Mouse (Mus musculus) forebrain, embryonic 13.5 days (tissue): ENCODE results near the gene Arhgef10l. TPM values are rescaled to one million over a fixed set of nuclear protein-coding genes. Genes with fewer than 3 reads are reported as not detected.

Source experiments
- ATAC-seq: fragments of 200-750 bp; cut with Nextera tagmentation; 2 replicates; pipeline ENCODE4 v1.8.0; 2017
- H3K27ac ChIP-seq: fragments of 300-500 bp; sonication (generic); 2 replicates; pipeline ENCODE4 v1.5.1; 2015; ENCODE audit warnings: inconsistent platforms, mild to moderate bottlenecking, moderate library complexity
- H3K27me3 ChIP-seq: fragments of 300-500 bp; sonication (generic); 2 replicates; pipeline ENCODE4 v1.6.1; 2015; ENCODE audit warnings: mild to moderate bottlenecking, inconsistent platforms
- H3K36me3 ChIP-seq: fragments of 300-500 bp; sonication (generic); 2 replicates; pipeline ENCODE4 v1.6.1; 2015; ENCODE audit warnings: mild to moderate bottlenecking, inconsistent platforms; ENCODE audit not compliant: poor library complexity, severe bottlenecking
- H3K4me1 ChIP-seq: fragments of 300-500 bp; sonication (generic); 2 replicates; pipeline ENCODE4 v1.6.1; 2015; ENCODE audit warnings: inconsistent platforms
- H3K4me2 ChIP-seq: fragments of 300-500 bp; sonication (generic); 2 replicates; pipeline ENCODE4 v1.6.1; 2015; ENCODE audit warnings: inconsistent platforms, mild to moderate bottlenecking, moderate library complexity
- H3K4me3 ChIP-seq: fragments of 300-500 bp; sonication (generic); 2 replicates; pipeline ENCODE4 v1.5.1; 2015; ENCODE audit warnings: mild to moderate bottlenecking, inconsistent platforms
- H3K9ac ChIP-seq: fragments of 300-500 bp; sonication (generic); 2 replicates; pipeline ENCODE4 v1.6.1; 2015; ENCODE audit warnings: mild to moderate bottlenecking, inconsistent platforms
- H3K9me3 ChIP-seq: fragments of 300-500 bp; sonication (generic); replicated peaks from 2 replicates; pipeline ENCODE4 v1.6.1; 2016; ENCODE audit warnings: inconsistent platforms
- WGBS: fragments of 180-500 bp; shearing (Covaris S2); methylation state at CpG from one replicate; pipeline ENCODE4 v1.1.7; 2015; 5-methylcytosine and 5-hydroxymethylcytosine counted together
- polyA plus RNA-seq: library from polyadenylated mRNA; unstranded; fragments of >200 nt; fragmentation: Nextera tagmentation; extraction: Ambion mirVana; gene quantifications from 2 replicates; pipeline ENCODE4 v1.2.1, GENCODE M21; 2015

Gene Arhgef10l
- 20.2 and 22.0 TPM in 2 replicates for polyA plus RNA-seq

DNA sequence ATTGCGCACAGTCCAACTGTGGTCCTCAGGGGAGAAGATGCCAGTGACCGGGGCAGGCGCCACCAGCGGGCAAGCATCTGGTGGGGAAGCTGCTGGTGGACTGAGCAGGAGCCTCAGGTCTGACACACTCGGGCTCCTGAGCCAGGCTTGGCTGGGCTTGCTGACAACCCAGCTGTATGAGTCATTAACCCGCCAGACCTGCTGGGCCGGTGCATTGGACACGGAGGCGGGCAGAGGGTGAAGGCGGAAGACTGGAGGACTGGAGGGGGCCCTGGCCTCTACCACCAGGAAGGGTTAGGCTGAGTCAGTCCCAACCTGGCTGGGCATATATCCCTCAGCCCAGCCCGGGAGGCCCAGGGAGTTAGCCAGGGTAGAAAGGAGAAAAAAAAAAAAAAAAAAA, at the start of gene Arhgef10l:
Gene Arhgef10l, minus strand, starts transcription at position 253 of the 400 bp plus-strand sequence.
- H3K36me3 ChIP-seq: no peaks in the 10 kb centered on the region
- no peaks in the 10 kb centered on the region; the same call in 1 of the 2 replicates for H3K27me3 ChIP-seq
- H3K9ac ChIP-seq: no peak within 1 kb of the TSS
- peaks cover 17% of the 10 kb centered on the region for H3K4me1 ChIP-seq
- H3K9me3 ChIP-seq: no peaks in the 10 kb centered on the region
- no peak within 1 kb of the TSS for H3K27ac ChIP-seq
- no peak for ATAC-seq
- WGBS: 81% methylated on average over 11 of the region's 11 CpGs
- H3K4me2 ChIP-seq: no peak within 1 kb of the TSS
- H3K4me3 ChIP-seq: no peak within 1 kb of the TSS

DNA sequence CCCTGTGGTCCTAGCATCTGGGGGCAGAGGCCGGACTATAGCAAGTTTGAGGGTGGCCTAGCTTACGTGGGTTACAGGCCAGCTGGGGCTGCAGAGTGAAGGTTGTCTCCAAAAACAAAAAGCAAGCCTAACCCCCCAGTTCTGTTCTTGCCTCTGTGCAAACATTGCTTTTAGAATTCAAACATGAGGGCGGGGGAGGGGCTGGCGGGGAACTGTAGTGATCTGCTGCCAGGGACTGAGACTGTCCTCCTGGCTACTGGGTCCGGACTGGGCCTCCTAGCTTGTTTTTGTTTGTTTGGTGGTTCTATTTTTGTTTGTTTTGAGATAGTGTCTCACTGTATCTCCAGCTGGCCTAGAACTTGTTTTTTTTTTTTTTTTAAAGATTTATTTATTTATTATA, 48.8 kb upstream of the Arhgef10l start:
- Histone ChIP-seq H3K9ac (no peak overlapping the region), H3K4me1 (peaks cover 20% of the 10 kb centered on the region), H3K27me3 (no peaks in the 10 kb centered on the region), H3K36me3 (peaks cover 99% of the 10 kb centered on the region), H3K4me2 (no peak overlapping the region), H3K9me3 (no peaks in the 10 kb centered on the region), H3K27ac (peak overlapping the region; percentile 64; the same call in 1 of the 2 replicates), H3K4me3 (no peak overlapping the region)
- WGBS: 86% methylated on average over 5 of the region's 5 CpGs
- no peak for ATAC-seq

DNA sequence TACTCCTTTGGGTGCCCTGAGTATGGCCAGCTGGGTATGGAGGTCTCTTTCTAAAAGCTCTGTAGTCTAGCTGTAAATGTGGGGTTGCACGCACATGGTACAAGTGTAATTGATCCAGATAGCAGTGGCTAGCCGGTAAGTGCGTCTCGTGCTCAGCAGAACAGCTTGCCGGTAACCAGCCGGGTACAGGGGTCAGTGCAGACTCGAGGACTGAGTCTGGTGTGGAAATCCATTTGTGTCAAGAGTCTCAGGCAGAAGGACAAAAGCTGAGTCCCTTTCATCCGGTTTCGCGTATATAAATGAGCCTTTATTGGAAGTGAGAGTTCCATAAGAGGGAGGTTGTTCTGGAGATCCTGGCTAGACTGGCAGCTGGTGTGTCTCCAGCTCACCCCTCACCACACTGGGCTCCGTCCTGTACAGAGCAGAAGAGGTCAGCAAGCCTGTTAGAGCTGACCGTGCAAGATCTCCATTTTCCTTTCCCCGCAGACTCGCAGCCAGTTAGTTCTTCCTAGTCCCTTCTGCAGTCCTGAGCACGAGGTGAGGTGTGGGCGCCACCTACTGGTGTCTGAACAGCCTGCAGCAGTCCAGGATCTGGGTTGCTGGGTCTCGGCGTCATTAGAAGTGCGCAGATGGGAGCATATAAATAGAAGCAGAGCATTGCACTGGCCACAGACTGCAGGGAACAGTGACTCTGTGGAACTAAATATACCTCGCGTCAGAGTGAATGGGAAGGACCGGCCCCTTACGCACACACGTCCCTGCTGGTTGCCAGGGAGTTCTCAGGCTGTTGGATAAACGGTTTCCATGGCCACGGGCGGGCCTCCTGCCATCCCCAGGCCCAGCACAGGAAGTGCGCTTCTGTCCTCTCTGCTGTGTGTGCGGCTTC, 47.9 kb upstream of the Arhgef10l start:
- peaks cover 99% of the 10 kb centered on the region for H3K36me3 ChIP-seq
- H3K4me3 ChIP-seq: no peak overlapping the region
- no peak overlapping the region for H3K4me2 ChIP-seq
- H3K27me3 ChIP-seq: no peaks in the 10 kb centered on the region
- ATAC-seq: peak; percentile 85
- 41% methylated on average over 29 of the region's 29 CpGs for WGBS
- H3K4me1 ChIP-seq: peaks cover 21% of the 10 kb centered on the region
- no peaks in the 10 kb centered on the region for H3K9me3 ChIP-seq
- peak overlapping the region; percentile 64 for H3K27ac ChIP-seq
- H3K9ac ChIP-seq: peak overlapping the region; percentile 22; the same call in 1 of the 2 replicates

DNA sequence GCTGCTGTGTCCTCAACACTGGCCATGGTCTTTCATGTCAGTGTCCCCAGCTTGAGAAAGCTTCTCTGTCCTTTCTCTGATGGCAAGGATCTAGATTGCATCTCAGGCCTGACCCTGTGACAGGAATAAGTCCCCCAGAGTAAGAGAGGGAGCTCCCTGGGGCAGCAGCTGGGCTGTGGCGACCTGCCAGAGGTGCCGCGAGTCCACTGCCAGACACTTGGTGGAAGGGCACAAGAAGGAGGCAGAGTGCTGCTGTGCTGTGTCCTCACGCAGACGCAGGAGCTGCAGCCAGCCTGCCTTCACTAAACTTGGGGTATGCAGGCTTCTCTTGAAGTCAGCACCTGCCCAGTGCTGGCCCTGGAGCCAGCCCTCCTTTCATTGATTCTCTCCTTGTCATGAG, 45.5 kb upstream of the Arhgef10l start:
- Histone ChIP-seq H3K9ac (no peak overlapping the region), H3K4me1 (peaks cover 42% of the 10 kb centered on the region), H3K4me3 (no peak overlapping the region), H3K4me2 (no peak overlapping the region), H3K9me3 (no peaks in the 10 kb centered on the region), H3K27me3 (no peaks in the 10 kb centered on the region), H3K36me3 (peaks cover 99% of the 10 kb centered on the region), H3K27ac (no peak overlapping the region)
- 81% methylated on average over 5 of the region's 5 CpGs for WGBS
- no peak for ATAC-seq

DNA sequence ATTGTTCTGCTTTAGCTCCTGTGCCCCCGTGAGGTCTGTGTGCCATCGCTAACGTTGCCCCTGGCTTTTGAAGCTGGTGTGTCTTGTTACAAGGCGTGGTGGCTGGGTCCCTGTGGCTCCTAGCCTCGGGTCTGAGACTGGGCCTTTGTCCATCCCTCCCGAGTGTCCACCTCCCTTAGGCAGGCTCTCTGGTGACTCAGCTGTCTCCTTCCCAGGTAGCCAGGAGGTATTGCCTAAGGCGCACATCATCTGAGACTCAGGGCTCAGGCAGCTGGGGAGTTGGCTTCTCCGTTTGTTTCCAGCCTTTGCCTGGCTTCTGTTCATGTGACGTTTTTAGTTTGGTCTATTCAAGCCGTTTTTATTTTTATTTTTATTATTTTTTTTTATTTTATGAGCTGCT, 45.0 kb upstream of the Arhgef10l start:
- 79% methylated on average over 10 of the region's 10 CpGs for WGBS

DNA sequence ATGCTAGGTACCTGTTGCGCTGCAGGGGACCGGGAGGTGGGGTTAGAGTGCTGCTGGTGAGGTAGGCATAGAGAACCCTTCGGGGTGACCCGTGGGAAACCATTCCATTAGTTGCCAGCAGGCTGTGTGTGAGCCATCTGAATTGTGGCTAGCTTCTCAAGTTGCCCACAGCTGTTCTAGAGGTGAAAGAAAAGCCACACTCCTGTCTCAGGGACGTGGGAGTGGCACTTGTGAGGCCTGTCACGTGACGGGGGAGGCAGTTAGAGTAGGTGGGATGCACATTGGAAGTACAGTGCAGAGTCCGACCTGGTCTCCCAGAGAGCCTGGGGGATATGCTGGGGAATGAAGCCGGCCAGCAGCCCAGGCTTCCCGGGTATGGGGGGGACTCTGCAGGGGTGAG, 43.8 kb upstream of the Arhgef10l start:
- Histone ChIP-seq H3K4me1 (peaks cover 56% of the 10 kb centered on the region), H3K36me3 (peaks cover 98% of the 10 kb centered on the region), H3K4me2 (no peak overlapping the region), H3K4me3 (no peak overlapping the region), H3K9ac (no peak overlapping the region), H3K9me3 (no peaks in the 10 kb centered on the region), H3K27me3 (no peaks in the 10 kb centered on the region), H3K27ac (no peak overlapping the region)
- WGBS: 79% methylated on average over 10 of the region's 10 CpGs
- ATAC-seq: no peak

More for the DNA sequence above, 45.0 kb upstream of the Arhgef10l start:
- peaks cover 99% of the 10 kb centered on the region for H3K36me3 ChIP-seq
- no peaks in the 10 kb centered on the region for H3K9me3 ChIP-seq
- no peak overlapping the region for H3K9ac ChIP-seq
- peaks cover 45% of the 10 kb centered on the region for H3K4me1 ChIP-seq
- H3K27me3 ChIP-seq: no peaks in the 10 kb centered on the region
- no peak for ATAC-seq
- H3K4me2 ChIP-seq: no peak overlapping the region
- no peak overlapping the region for H3K4me3 ChIP-seq
- no peak overlapping the region for H3K27ac ChIP-seq

DNA sequence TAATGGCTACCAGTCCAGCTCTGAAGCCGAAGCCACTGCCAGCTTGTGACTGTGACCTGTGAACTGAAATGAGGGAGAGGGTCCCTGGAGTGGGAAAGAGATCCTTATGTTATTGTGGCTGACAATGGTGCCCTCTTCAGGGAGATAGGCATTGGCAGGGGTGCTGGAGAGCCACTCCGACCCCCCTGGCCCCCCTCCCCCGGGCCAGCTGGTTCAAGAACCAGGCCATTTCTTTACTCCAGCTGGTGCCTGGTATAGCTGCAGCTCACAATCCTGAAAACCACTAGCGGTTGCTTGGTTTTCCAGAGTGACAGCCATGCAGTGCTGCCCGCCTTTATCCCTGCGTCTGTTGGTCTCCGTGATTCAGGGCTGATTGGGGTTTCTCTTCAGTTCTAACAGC, 43.3 kb upstream of the Arhgef10l start:
- WGBS: 80% methylated on average over 7 of the region's 7 CpGs
- Histone ChIP-seq H3K4me3 (no peak overlapping the region), H3K36me3 (peaks cover 98% of the 10 kb centered on the region), H3K27ac (no peak overlapping the region), H3K9me3 (no peaks in the 10 kb centered on the region), H3K4me1 (peaks cover 56% of the 10 kb centered on the region), H3K27me3 (no peaks in the 10 kb centered on the region), H3K4me2 (no peak overlapping the region), H3K9ac (no peak overlapping the region)
- no peak for ATAC-seq

DNA sequence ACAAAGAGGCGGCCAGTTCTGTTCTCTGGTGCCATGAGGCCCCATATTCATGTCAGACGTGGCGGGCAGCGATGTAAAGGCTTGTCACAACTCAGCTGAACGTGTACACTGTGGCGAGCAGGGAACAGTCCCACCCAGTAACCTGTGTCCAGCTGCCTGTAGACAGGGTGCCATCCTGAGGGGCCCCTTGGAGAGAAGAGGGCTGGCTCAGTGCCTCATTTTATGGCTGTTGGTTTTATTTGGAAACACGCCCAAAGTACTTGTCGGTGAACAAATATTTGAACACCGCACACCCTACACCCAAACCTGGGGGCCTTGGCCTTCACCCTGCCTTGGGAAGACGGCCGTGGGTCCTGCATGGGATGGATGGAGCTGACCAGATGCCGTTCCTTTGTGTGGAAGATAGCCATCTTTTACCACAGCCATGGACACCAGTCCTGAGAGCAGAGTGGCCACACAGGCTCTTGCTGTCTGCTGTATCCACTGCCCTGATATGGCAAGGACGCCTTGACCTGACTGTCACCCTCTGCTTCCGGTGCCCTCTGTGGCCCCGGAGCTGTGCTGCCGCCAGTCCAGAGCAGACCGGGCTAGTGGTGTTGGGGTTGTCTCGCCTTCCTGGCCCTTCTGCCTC, 42.6 kb upstream of the Arhgef10l start:
- H3K27ac ChIP-seq: no peak overlapping the region
- H3K36me3 ChIP-seq: peaks cover 94% of the 10 kb centered on the region
- H3K9me3 ChIP-seq: no peaks in the 10 kb centered on the region
- ATAC-seq: no peak
- peaks cover 56% of the 10 kb centered on the region for H3K4me1 ChIP-seq
- whole genome bisulfite sequencing: 87% methylated on average over 18 of the region's 18 CpGs
- no peak overlapping the region for H3K4me2 ChIP-seq
- no peaks in the 10 kb centered on the region for H3K27me3 ChIP-seq
- no peak overlapping the region for H3K9ac ChIP-seq
- H3K4me3 ChIP-seq: no peak overlapping the region

DNA sequence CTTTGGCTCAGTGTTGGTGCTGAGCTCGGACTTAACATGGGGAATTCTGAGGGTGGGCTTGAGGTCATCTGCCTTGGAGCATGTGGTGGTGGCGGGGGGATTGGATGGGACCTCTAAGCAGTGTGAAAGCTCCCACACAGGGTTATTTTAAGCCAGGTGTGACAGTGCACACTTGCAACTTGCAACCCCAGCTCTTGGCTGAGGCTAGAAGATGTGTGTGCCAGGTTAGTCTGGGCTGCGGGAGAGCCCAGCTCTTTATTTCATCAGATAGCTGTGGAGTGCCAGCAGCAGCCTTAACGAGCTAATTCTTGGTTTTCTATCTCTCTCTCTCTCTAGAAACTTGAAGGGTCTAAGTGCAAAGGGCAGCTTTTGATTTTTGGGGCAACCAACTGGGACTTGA, 41.8 kb upstream of the Arhgef10l start:
- Histone ChIP-seq H3K9ac (peak overlapping the region; percentile 45), H3K27me3 (no peaks in the 10 kb centered on the region), H3K9me3 (no peaks in the 10 kb centered on the region), H3K4me1 (peaks cover 54% of the 10 kb centered on the region), H3K4me3 (no peak overlapping the region), H3K4me2 (no peak overlapping the region), H3K36me3 (peaks cover 86% of the 10 kb centered on the region), H3K27ac (no peak overlapping the region)
- WGBS: 81% methylated on average over 4 of the region's 4 CpGs
- ATAC-seq: no peak

DNA sequence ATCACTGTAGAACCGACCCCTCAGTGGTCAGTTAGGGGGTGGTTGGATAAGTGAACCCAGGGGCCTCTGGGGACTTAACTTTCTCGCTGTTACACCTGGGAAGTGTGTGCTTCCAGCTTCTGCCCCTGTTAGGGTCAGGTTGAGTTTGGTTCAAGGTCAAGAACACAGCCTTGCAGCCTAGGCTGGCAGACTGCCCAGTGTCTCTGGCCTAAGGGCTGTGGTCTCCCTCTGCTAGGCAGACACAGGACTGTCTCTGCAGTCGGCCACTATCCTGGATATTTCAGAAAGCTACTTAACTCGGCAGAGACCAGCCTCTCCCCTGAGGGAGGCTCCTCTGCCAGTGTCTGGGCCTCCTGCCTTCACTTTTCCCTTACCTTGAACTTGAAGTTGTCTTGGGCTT, 38.4 kb upstream of the Arhgef10l start:
- peaks cover 14% of the 10 kb centered on the region for H3K27me3 ChIP-seq
- WGBS: 32% methylated on average over 4 of the region's 4 CpGs
- no peak for ATAC-seq
- H3K27ac ChIP-seq: peak overlapping the region; percentile 96
- peak overlapping the region; percentile 73 for H3K4me3 ChIP-seq
- H3K4me1 ChIP-seq: peaks cover 72% of the 10 kb centered on the region
- peaks cover 51% of the 10 kb centered on the region for H3K36me3 ChIP-seq
- H3K9ac ChIP-seq: peak overlapping the region; percentile 88
- no peaks in the 10 kb centered on the region for H3K9me3 ChIP-seq
- H3K4me2 ChIP-seq: peak overlapping the region; percentile 91

DNA sequence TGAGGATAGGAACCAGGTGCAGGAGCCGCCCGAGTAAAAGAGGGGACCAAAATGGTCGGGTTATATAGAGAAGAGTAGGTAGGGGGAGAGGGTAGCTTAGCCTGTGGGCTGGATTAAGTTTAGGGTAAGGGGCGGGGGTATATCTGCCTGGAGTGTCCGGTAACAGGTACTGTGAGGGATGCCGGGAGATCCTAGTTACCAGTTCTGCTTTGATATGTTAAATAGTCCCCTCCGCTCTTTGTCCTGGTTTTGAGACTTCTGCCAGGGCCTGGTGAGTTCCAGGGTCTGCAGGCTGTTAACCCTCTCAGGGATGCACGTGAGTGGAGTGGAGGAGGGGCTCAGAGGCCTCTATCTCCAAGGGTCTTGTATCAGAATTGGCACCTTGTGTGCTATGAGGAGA, 37.8 kb upstream of the Arhgef10l start:
- H3K4me2 ChIP-seq: peak overlapping the region; percentile 91
- H3K27me3 ChIP-seq: peaks cover 19% of the 10 kb centered on the region
- WGBS: 1% methylated on average over 8 of the region's 8 CpGs
- peak overlapping the region; percentile 73 for H3K4me3 ChIP-seq
- H3K36me3 ChIP-seq: peaks cover 46% of the 10 kb centered on the region
- peak overlapping the region; percentile 88 for H3K9ac ChIP-seq
- H3K4me1 ChIP-seq: peaks cover 70% of the 10 kb centered on the region
- H3K9me3 ChIP-seq: no peaks in the 10 kb centered on the region
- H3K27ac ChIP-seq: peak overlapping the region; percentile 96
- no peak; the same call in 1 of the 2 replicates for ATAC-seq

DNA sequence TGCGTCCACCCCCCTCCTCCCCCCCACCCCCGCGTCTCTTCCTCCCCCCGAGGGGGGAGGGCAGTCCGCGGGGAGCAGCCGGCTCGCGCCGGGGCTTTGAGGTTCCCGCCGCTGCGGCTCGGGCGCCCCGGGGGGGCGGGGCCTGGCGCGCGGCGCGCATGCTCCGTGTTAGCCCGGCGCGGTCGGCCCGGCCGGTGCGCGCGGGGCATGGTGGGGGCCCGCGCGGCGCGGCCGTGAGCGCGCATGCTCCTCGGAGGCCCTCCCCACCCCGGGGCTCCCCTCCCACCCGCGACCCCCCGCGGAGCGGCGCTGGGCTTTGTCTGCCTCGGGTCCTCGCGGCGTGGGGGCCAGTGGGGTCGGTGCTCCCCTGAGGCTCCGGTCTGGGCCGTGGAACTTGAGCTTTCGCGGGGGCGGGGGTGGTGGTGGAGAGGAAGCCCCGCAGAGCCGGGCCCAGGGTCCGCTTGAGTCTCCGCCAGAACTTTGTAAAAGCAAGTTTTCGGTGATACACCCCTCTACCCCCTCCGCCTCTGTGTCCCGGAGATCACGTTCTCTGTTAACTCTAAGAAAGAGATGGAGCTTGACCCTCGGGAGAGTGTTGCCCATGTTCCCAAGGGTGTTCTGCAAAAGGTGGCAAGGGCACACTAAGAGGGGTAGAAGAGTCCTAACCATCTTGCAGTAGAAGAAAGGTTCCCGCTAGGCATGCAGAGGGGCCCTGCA, 37.0 kb upstream of the Arhgef10l start:
- Histone ChIP-seq H3K36me3 (peaks cover 37% of the 10 kb centered on the region), H3K9me3 (no peaks in the 10 kb centered on the region), H3K4me3 (peak overlapping the region; percentile 73), H3K27me3 (peaks cover 28% of the 10 kb centered on the region), H3K4me1 (peaks cover 63% of the 10 kb centered on the region), H3K9ac (peak overlapping the region; percentile 88), H3K27ac (peak overlapping the region; percentile 96), H3K4me2 (peak overlapping the region; percentile 91)
- under 1% methylated on average over 17 of the region's 68 CpGs for WGBS
- peak; percentile 74 for ATAC-seq
